Mouse (Mus musculus): ENCODE data around the gene Tbkbp1. TPM values are rescaled to one million over a fixed set of nuclear protein-coding genes. Genes with fewer than 3 reads are reported as not detected.
A peak's percentile ranks its signal among the peaks of the same experiment; 100 is the strongest.

Gene Tbkbp1
- polyA plus RNA-seq, 1 experiment = 0.15 TPM

DNA sequence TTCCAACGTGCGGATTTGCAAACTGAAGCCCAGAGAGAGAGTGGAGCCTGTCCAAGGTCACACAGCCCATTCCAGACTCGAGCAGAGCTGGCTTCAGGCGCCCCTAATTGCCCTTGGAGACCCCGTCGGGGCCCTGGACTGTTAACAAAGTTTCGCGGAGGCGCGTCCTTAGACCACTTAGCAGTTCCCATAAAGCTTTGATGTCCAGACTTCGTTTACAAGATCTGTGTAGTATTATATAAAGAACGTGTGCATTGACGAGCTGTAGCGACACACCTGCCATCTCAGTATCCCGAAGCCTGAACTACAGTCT, 37.3 kb upstream of the Tbkbp1 start:
- Histone ChIP-seq H3K9me3 (ENCODE audit: control insufficient read depth, low read length) (no peaks in the 10 kb centered on the region), H3K27me3 (ENCODE audit: control insufficient read depth) (no peaks in the 10 kb centered on the region), H3K4me1 (ENCODE audit: control insufficient read depth) (peaks cover 54% of the 10 kb centered on the region), H3K4me3 (replicated peaks) (peak overlapping the region; percentile 91), H3K36me3 (ENCODE audit: control insufficient read depth) (peaks cover 56% of the 10 kb centered on the region)
- no peak for TF ChIP-seq TAL1 (IDR thresholded peaks at IDR 0.05; ENCODE audit: low read length)
- no peak for TF ChIP-seq GATA1 (IDR thresholded peaks at IDR 0.05; ENCODE audit: low read length)

- TF ChIP-seq TAL1 (IDR thresholded peaks at IDR 0.05; ENCODE audit: low read length) = no peak
- TF ChIP-seq GATA1 (IDR thresholded peaks at IDR 0.05; ENCODE audit: low read length) = no peak
- no peaks in the 10 kb centered on the region for H3K9me3 ChIP-seq (ENCODE audit: control insufficient read depth, low read length)
- H3K36me3 ChIP-seq (ENCODE audit: control insufficient read depth) = peaks cover 62% of the 10 kb centered on the region
- H3K27me3 ChIP-seq (ENCODE audit: control insufficient read depth) = no peaks in the 10 kb centered on the region
- H3K4me1 ChIP-seq (ENCODE audit: control insufficient read depth) = peaks cover 57% of the 10 kb centered on the region
- H3K4me3 ChIP-seq (replicated peaks) = peak within 1 kb of the TSS; percentile 91
Observed at GRCm38 (mm10) chr11:97187764-97188642, 36.7 kb upstream of the Tbkbp1 start, which contains the start of gene Kpnb1. Kpnb1 (minus strand) TSS chr11:97187881.

DNA sequence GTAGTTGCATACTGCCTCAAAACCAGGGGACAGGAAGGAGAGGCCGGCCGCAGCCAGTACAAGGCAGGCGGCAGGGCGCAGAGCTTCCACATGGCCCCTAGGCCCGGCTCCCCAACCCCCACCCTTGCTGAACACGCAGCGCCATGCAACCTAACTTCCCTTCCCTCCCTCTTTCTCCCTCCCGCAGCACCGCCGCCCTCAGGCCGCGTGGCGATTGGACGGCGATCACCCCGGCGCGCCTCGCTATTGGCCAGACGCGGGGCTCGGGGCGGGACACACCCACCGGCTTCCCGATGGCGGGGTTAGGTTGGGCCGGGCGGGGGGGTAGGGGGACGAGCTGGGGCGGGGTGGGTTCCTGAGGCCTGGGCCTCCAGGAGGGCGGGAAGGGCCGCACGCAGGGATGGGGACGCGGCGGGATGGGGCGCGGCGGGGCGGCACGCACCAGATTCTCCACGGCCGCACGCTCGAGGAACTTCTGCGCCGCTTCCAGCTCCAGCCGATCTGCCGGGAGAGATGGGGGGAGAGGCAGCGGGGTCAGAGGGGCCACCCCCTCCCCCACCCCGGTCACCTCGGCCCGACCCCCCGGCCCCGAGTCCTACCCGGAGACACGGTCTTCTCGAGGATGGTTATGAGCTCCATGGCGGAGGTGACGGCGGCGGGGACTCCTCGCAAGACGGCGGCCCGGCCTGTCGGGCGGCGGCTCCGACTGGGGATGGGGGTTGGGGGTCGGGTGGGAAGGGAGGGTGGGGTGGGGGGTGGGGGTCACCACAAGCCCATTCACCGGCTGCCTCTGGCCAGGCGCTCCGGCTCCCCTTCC, 35.9 kb upstream of the Tbkbp1 start:
- H3K9me3 ChIP-seq (ENCODE audit: control insufficient read depth, low read length) = no peaks in the 10 kb centered on the region
- TF ChIP-seq TAL1 (IDR thresholded peaks at IDR 0.05; ENCODE audit: low read length) = no peak

DNA sequence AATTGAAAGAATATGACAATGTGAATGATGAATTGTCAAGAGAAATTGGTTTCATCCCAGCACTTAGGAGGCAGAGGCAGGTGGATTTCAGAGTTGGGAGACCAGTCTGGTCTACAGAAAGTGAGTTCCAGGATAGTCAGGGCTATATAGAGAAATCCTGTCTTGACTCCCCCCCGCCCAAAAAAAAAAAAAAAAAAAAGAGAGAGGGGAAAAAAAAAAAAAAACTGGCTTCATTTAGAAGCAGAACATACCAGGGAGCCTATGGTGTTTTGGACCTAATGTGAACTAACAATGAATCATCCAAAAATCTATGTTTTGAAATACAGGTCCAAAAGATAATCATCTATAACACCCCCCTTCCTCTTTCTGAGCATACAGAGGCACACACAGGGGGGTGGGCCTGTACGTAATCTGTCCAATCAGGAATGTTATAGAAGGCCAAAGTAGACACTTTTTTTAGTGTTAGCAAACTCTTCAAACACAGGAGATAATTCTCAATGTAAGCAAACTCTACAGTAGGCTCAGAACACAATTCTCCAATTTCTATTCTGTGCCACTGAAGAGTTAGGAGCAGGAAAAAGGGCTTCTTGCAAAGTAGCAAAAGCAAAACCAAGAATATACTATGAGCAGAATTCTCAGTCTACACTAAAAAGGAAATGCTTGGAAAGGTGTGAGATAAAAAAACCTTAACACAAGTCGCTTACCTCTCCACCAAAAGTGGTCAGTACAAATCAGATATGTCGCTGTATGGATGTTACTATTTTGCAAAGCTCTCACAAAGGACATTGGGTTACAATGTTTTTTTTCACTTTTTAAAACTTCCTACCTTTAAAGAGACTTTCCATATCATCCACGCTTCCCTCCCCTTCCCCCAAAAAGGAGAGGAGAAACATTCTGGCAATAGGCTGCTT, 34.7 kb upstream of the Tbkbp1 start:
- H3K36me3 ChIP-seq (ENCODE audit: control insufficient read depth) = peaks cover 71% of the 10 kb centered on the region
- H3K27me3 ChIP-seq (ENCODE audit: control insufficient read depth) = no peaks in the 10 kb centered on the region
- peaks cover 62% of the 10 kb centered on the region for H3K4me1 ChIP-seq (ENCODE audit: control insufficient read depth)
- no peaks in the 10 kb centered on the region for H3K9me3 ChIP-seq (ENCODE audit: control insufficient read depth, low read length)
- H3K4me3 ChIP-seq (replicated peaks) = peak overlapping the region; percentile 91
- no peak for TF ChIP-seq TAL1 (IDR thresholded peaks at IDR 0.05; ENCODE audit: low read length)
- TF ChIP-seq GATA1 (IDR thresholded peaks at IDR 0.05; ENCODE audit: low read length) = no peak

More for the DNA sequence above, 35.9 kb upstream of the Tbkbp1 start:
- Histone ChIP-seq H3K4me3 (replicated peaks) (peak overlapping the region; percentile 91), H3K4me1 (ENCODE audit: control insufficient read depth) (peaks cover 64% of the 10 kb centered on the region), H3K36me3 (ENCODE audit: control insufficient read depth) (peaks cover 68% of the 10 kb centered on the region), H3K27me3 (ENCODE audit: control insufficient read depth) (no peaks in the 10 kb centered on the region)

- TF ChIP-seq GATA1 (IDR thresholded peaks at IDR 0.05; ENCODE audit: low read length) (no peak), TAL1 (IDR thresholded peaks at IDR 0.05; ENCODE audit: low read length) (no peak)
- Histone ChIP-seq H3K36me3 (ENCODE audit: control insufficient read depth) (peaks cover 74% of the 10 kb centered on the region), H3K9me3 (ENCODE audit: control insufficient read depth, low read length) (no peaks in the 10 kb centered on the region), H3K27me3 (ENCODE audit: control insufficient read depth) (no peaks in the 10 kb centered on the region), H3K4me1 (ENCODE audit: control insufficient read depth) (peaks cover 63% of the 10 kb centered on the region), H3K4me3 (replicated peaks) (no peak overlapping the region)
Observed at GRCm38 (mm10) chr11:97184875-97185274, 33.6 kb upstream of the Tbkbp1 start.

DNA sequence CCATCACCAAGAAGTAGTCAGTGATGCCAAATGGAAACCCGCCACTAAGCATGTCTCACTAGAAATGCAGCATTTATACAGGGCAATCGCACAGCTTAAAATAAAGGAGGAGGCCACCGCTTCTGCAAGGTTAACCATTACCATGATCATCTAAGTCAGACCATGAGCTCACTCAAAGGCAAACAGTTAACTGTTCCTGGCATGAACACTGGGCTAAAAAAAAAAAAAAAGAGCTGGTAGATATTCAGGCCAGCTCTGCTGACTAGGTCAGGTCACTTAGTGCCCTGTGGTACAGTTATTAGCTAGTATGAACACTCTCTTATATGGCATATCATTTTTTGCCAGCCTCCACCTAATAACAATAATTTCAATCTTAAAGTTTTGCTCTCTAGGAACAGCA, 31.2 kb upstream of the Tbkbp1 start:
- H3K9me3 ChIP-seq (ENCODE audit: control insufficient read depth, low read length) = no peaks in the 10 kb centered on the region
- H3K4me3 ChIP-seq (replicated peaks) = no peak overlapping the region
- no peak for TF ChIP-seq GATA1 (IDR thresholded peaks at IDR 0.05; ENCODE audit: low read length)
- no peak for TF ChIP-seq TAL1 (IDR thresholded peaks at IDR 0.05; ENCODE audit: low read length)
- H3K4me1 ChIP-seq (ENCODE audit: control insufficient read depth) = peaks cover 49% of the 10 kb centered on the region
- peaks cover 94% of the 10 kb centered on the region for H3K36me3 ChIP-seq (ENCODE audit: control insufficient read depth)
- no peaks in the 10 kb centered on the region for H3K27me3 ChIP-seq (ENCODE audit: control insufficient read depth)

DNA sequence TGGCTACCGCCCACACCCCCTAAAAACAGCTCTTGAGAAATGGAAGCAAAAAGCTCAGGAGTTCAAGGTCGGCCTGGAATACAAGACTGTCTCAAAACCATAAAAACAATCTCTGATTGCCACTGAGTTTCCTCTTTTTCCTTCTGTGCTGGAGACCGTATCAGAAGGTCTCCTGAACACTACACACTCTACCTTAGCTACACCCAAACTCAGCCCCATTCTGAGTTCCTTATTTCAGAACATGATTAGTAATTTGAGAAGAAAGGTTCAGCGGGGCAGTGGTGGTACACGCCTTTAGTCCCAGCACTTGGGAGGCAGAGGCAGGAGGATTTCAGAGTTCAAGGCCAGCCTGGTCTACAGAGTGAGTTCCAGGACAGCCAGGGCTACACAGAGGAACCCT, 29.8 kb upstream of the Tbkbp1 start:
- no peaks in the 10 kb centered on the region for H3K27me3 ChIP-seq (ENCODE audit: control insufficient read depth)
- TF ChIP-seq TAL1 (IDR thresholded peaks at IDR 0.05; ENCODE audit: low read length) (no peak), GATA1 (IDR thresholded peaks at IDR 0.05; ENCODE audit: low read length) (no peak)

GRCm38 (mm10) chr11:97178198-97178597, 26.9 kb upstream of the Tbkbp1 start:
- peaks cover 24% of the 10 kb centered on the region for H3K4me1 ChIP-seq (ENCODE audit: control insufficient read depth)
- H3K27me3 ChIP-seq (ENCODE audit: control insufficient read depth) = no peaks in the 10 kb centered on the region
- H3K9me3 ChIP-seq (ENCODE audit: control insufficient read depth, low read length) = no peaks in the 10 kb centered on the region
- no peak overlapping the region for H3K4me3 ChIP-seq (replicated peaks)
- TF ChIP-seq TAL1 (IDR thresholded peaks at IDR 0.05; ENCODE audit: low read length) (no peak), GATA1 (IDR thresholded peaks at IDR 0.05; ENCODE audit: low read length) (no peak)
- H3K36me3 ChIP-seq (ENCODE audit: control insufficient read depth) = peaks cover 100% of the 10 kb centered on the region

More for the DNA sequence above, 29.8 kb upstream of the Tbkbp1 start:
- H3K9me3 ChIP-seq (ENCODE audit: control insufficient read depth, low read length) = no peaks in the 10 kb centered on the region
- peaks cover 40% of the 10 kb centered on the region for H3K4me1 ChIP-seq (ENCODE audit: control insufficient read depth)
- H3K4me3 ChIP-seq (replicated peaks) = no peak overlapping the region
- peaks cover 100% of the 10 kb centered on the region for H3K36me3 ChIP-seq (ENCODE audit: control insufficient read depth)

Data from erythroblast, embryonic 14.5 days (primary cell).